Mouse (Mus musculus) hindbrain, postnatal 0 days (tissue): Measurements from ENCODE around the gene Cep72. TPM values are rescaled to one million over a fixed set of nuclear protein-coding genes. Genes with fewer than 3 reads are reported as not detected.

Experiments
- ATAC-seq: fragments of 200-750 bp; cut with Nextera tagmentation; 2 replicates; pipeline ENCODE4 v1.8.0; 2017; ENCODE audit warnings: mild to moderate bottlenecking, moderate TSS enrichment, moderate library complexity
- DNase-seq: peaks from one replicate; pipeline ENCODE4 v3.0.0-alpha.2; 2015; ENCODE audit warnings: low spot score
- H3K27ac ChIP-seq: fragments of 300-500 bp; sonication (generic); 2 replicates; pipeline ENCODE4 v1.5.1; 2014; ENCODE audit warnings: mild to moderate bottlenecking
- H3K27me3 ChIP-seq: fragments of 300-500 bp; sonication (generic); 2 replicates; pipeline ENCODE4 v1.6.1; 2014; ENCODE audit warnings: low read length, mixed read lengths; ENCODE audit not compliant: insufficient read depth
- H3K36me3 ChIP-seq: fragments of 300-500 bp; sonication (generic); 2 replicates; pipeline ENCODE4 v1.6.1; 2014; ENCODE audit warnings: low read length, mixed read lengths; ENCODE audit not compliant: insufficient read depth
- H3K4me1 ChIP-seq: fragments of 300-500 bp; sonication (generic); 2 replicates; pipeline ENCODE4 v1.6.1; 2014; ENCODE audit warnings: antibody characterized with exemption, low read length, mixed read lengths; ENCODE audit not compliant: insufficient read depth
- H3K4me2 ChIP-seq: fragments of 300-500 bp; sonication (generic); 2 replicates; pipeline ENCODE4 v1.6.1; 2014; ENCODE audit warnings: low read depth, mild to moderate bottlenecking, low read length, moderate library complexity, mixed read lengths
- H3K4me3 ChIP-seq: fragments of 300-500 bp; sonication (generic); 2 replicates; pipeline ENCODE4 v1.5.1; 2014; ENCODE audit warnings: low read length
- H3K9ac ChIP-seq: fragments of 300-500 bp; sonication (generic); replicated peaks from 2 replicates; pipeline ENCODE4 v1.6.1; 2014; ENCODE audit warnings: mild to moderate bottlenecking, low read length, moderate library complexity, mixed read lengths
- H3K9me3 ChIP-seq: fragments of 300-500 bp; sonication (generic); 2 replicates; pipeline ENCODE4 v1.6.1; 2016; ENCODE audit warnings: low read length, mixed read lengths
- CTCF ChIP-seq: IDR thresholded peaks from 2 replicates; pipeline ENCODE4 v1.5.1; 2016; ENCODE audit warnings: antibody characterized with exemption, control low read depth, low read depth
- WGBS: fragments of 180-500 bp; shearing (Covaris S2); extraction: QIAGEN DNeasy Blood & Tissue Kit; methylation state at CpG from one replicate; pipeline ENCODE4 v1.1.7; 2014; 5-methylcytosine and 5-hydroxymethylcytosine counted together
- polyA plus RNA-seq: library from polyadenylated mRNA; unstranded; fragments of >200 nt; fragmentation: Nextera tagmentation; extraction: Ambion mirVana; gene quantifications from 2 replicates; pipeline ENCODE4 v1.2.1, GENCODE M21; 2015
- total RNA-seq: library from RNA; depleted of rRNA; stranded (reverse); fragments of >200 nt; gene quantifications from 2 replicates; pipeline ENCODE4 v1.2.3, GENCODE M21; 2014; rRNA removed

The Cep72 gene
- total and polyA plus RNA-seq, 2 experiments from 2014 or later, result 5.3 to 7.8 TPM

- H3K27me3 ChIP-seq, result no peaks in the 10 kb centered on the region
- no peaks in the 10 kb centered on the region for H3K9me3 ChIP-seq
- TF ChIP-seq CTCF, result no peak
- no peak for DNase-seq
- H3K4me1 ChIP-seq, result no peaks in the 10 kb centered on the region
- H3K9ac ChIP-seq, result no peak overlapping the region
- no peak overlapping the region for H3K27ac ChIP-seq
- H3K4me2 ChIP-seq, result no peak overlapping the region
- no peaks in the 10 kb centered on the region for H3K36me3 ChIP-seq
- 71% methylated on average over 4 of the region's 4 CpGs for WGBS
- ATAC-seq, result no peak
- no peak overlapping the region for H3K4me3 ChIP-seq
Observed at GRCm38 (mm10) chr13:74001492-74001891, 60.6 kb downstream of the Cep72 start.

- no peak for DNase-seq
- WGBS, result 80% methylated on average over 6 of the region's 6 CpGs
- Histone ChIP-seq H3K9ac (no peak overlapping the region), H3K4me3 (no peak overlapping the region), H3K9me3 (no peaks in the 10 kb centered on the region), H3K4me1 (no peaks in the 10 kb centered on the region), H3K36me3 (no peaks in the 10 kb centered on the region), H3K27me3 (no peaks in the 10 kb centered on the region), H3K4me2 (no peak overlapping the region), H3K27ac (no peak overlapping the region)
- ATAC-seq, result no peak
- no peak for TF ChIP-seq CTCF
Observed at GRCm38 (mm10) chr13:74000961-74001360, 61.1 kb downstream of the Cep72 start.

GRCm38 (mm10) chr13:74000519-74000918 lies 61.6 kb downstream of the Cep72 start:
- H3K27ac ChIP-seq, result no peak overlapping the region
- H3K27me3 ChIP-seq, result no peaks in the 10 kb centered on the region

GRCm38 (mm10) chr13:73996456-73996855 lies 65.6 kb downstream of the Cep72 start:
- H3K27ac ChIP-seq, result no peak overlapping the region
- ATAC-seq (no peak), DNase-seq (no peak)
- no peaks in the 10 kb centered on the region for H3K27me3 ChIP-seq
- H3K9me3 ChIP-seq, result no peaks in the 10 kb centered on the region
- no peak overlapping the region for H3K4me3 ChIP-seq
- no peak overlapping the region for H3K9ac ChIP-seq
- TF ChIP-seq CTCF, result no peak
- 87% methylated on average over 4 of the region's 4 CpGs for WGBS
- no peaks in the 10 kb centered on the region for H3K4me1 ChIP-seq
- no peak overlapping the region for H3K4me2 ChIP-seq
- no peaks in the 10 kb centered on the region for H3K36me3 ChIP-seq

More at GRCm38 (mm10) chr13:74000519-74000918, 61.6 kb downstream of the Cep72 start:
- no peaks in the 10 kb centered on the region for H3K4me1 ChIP-seq
- no peak overlapping the region for H3K4me2 ChIP-seq
- ATAC-seq (no peak), DNase-seq (no peak)
- TF ChIP-seq CTCF, result no peak
- H3K9me3 ChIP-seq, result no peaks in the 10 kb centered on the region
- H3K36me3 ChIP-seq, result no peaks in the 10 kb centered on the region
- H3K4me3 ChIP-seq, result no peak overlapping the region
- no peak overlapping the region for H3K9ac ChIP-seq

GRCm38 (mm10) chr13:73991267-73991666 lies 70.8 kb downstream of the Cep72 start:
- no peaks in the 10 kb centered on the region for H3K27me3 ChIP-seq
- no peak for TF ChIP-seq CTCF
- no peaks in the 10 kb centered on the region for H3K36me3 ChIP-seq
- 79% methylated on average over 5 of the region's 5 CpGs for WGBS
- H3K27ac ChIP-seq, result no peak overlapping the region
- H3K4me3 ChIP-seq, result no peak overlapping the region
- H3K4me2 ChIP-seq, result no peak overlapping the region
- ATAC-seq (no peak), DNase-seq (no peak)
- no peaks in the 10 kb centered on the region for H3K4me1 ChIP-seq
- no peak overlapping the region for H3K9ac ChIP-seq
- H3K9me3 ChIP-seq, result no peaks in the 10 kb centered on the region

GRCm38 (mm10) chr13:73990761-73991160 lies 71.3 kb downstream of the Cep72 start:
- Histone ChIP-seq H3K9me3 (no peaks in the 10 kb centered on the region), H3K4me1 (no peaks in the 10 kb centered on the region), H3K4me2 (no peak overlapping the region), H3K4me3 (no peak overlapping the region), H3K9ac (no peak overlapping the region), H3K27ac (no peak overlapping the region), H3K36me3 (no peaks in the 10 kb centered on the region), H3K27me3 (no peaks in the 10 kb centered on the region)
- 79% methylated on average over 2 of the region's 2 CpGs for WGBS
- TF ChIP-seq CTCF, result no peak
- DNase-seq, result no peak
- ATAC-seq, result 0 out of 2 replicates have a peak, but pooled peaks have one; percentile 43

- 84% methylated on average over 5 of the region's 5 CpGs for WGBS
- Histone ChIP-seq H3K27ac (no peak overlapping the region), H3K9ac (no peak overlapping the region), H3K4me3 (no peak overlapping the region), H3K27me3 (no peaks in the 10 kb centered on the region), H3K4me1 (no peaks in the 10 kb centered on the region), H3K36me3 (no peaks in the 10 kb centered on the region), H3K9me3 (no peaks in the 10 kb centered on the region), H3K4me2 (no peak overlapping the region)
- DNase-seq (no peak), ATAC-seq (no peak)
- no peak for TF ChIP-seq CTCF
Observed at GRCm38 (mm10) chr13:73990325-73990724, 71.8 kb downstream of the Cep72 start.

Other genes with a start within 250 kb of the Cep72 start
- gene Nkd2, start 214.7 kb downstream of the Cep72 start, total RNA-seq, result 18.3 and 24.2 TPM in 2 replicates
- 10.3 and 12.6 TPM in 2 replicates for gene Nkd2, start 214.7 kb downstream of the Cep72 start, polyA plus RNA-seq
- 1.9 and 2.6 TPM in 2 replicates for gene Trip13, start 124.5 kb downstream of the Cep72 start, total RNA-seq
- 10.5 and 11.8 TPM in 2 replicates for gene Trip13, start 124.5 kb downstream of the Cep72 start, polyA plus RNA-seq
- 68.2 and 71.7 TPM in 2 replicates for gene Brd9, start 124.5 kb downstream of the Cep72 start, total RNA-seq
- gene Brd9, start 124.5 kb downstream of the Cep72 start, polyA plus RNA-seq, result 72.4 and 73.2 TPM in 2 replicates
- not detected in 2 replicates for gene Zdhhc11, start 98.4 kb downstream of the Cep72 start, total RNA-seq
- not detected in 2 replicates for gene Zdhhc11, start 98.4 kb downstream of the Cep72 start, polyA plus RNA-seq
- gene Tppp, start 52.9 kb downstream of the Cep72 start, total RNA-seq, result 30.9 and 36.6 TPM in 2 replicates
- 8.7 and 8.9 TPM in 2 replicates for gene Tppp, start 52.9 kb downstream of the Cep72 start, polyA plus RNA-seq
- 0.07 and 0.58 TPM in 2 replicates for gene Slc9a3, start 59.2 kb upstream of the Cep72 start, total RNA-seq
- gene Slc9a3, start 59.2 kb upstream of the Cep72 start, polyA plus RNA-seq, result 0.39 and 1.1 TPM in 2 replicates
- 79.5 and 110 TPM in 2 replicates for gene Exoc3, start 146.4 kb upstream of the Cep72 start, total RNA-seq
- 110 and 111 TPM in 2 replicates for gene Exoc3, start 146.4 kb upstream of the Cep72 start, polyA plus RNA-seq
- 0.99 and 3.3 TPM in 2 replicates for gene Ahrr, start 230.0 kb upstream of the Cep72 start, total RNA-seq
- gene Ahrr, start 230.0 kb upstream of the Cep72 start, polyA plus RNA-seq, result 0.45 and 0.54 TPM in 2 replicates